Mouse (Mus musculus): Measurements from ENCODE around the gene Gm21762. TPM values are rescaled to one million over a fixed set of nuclear protein-coding genes. Genes with fewer than 3 reads are reported as not detected.
A peak's percentile ranks its signal among the peaks of the same experiment; 100 is the strongest.
"Not testable (repeated sequence)": the region's sequence is repeated elsewhere in the genome, so short reads cannot be mapped to it uniquely, and the experiment has no call there.

Gene Gm21762
- polyA plus RNA-seq (2017; shearing (Covaris generic)), result not detected

DNA sequence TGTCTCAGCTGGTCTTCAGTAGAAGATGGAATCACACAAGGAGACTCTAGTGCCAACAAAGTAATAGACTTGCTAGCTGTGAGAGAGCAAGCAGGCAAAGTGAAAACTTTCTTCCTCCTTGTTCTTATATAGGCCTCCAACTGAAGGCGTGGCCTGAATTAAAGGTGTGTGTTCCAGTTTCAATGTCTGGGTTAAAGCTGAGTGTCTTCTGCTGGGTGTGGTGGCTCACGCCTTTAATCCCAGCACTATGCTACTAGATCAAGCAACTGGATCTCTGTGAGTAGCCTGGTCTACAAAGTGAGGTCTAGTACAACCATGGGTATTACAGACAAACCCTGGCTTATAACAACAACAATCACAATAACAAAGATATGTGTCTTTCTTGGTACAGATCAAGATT is at the start of gene Gm21762:
Gm21762 (minus strand) TSS at position 101 of the 400 bp plus-strand sequence.
- not testable (repeated sequence) for ATAC-seq

DNA sequence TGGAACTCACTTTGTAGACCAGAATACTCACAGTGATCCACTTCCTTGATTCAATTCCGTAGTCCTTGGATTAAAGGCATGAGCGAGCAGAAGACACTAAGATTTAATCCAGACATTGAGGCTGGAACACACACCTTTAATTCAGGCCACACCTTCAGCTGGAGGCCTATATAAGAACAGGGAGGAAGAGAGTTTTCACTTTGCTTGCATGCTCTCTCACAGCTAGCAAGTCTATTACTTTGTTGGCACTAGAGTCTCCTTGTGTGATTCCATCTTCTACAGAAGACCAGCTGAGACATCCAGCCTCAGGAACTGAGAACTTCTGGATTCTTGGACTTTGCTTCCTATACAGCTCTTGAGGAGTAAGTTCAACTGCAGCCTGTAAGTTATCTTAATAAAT is 47.1 kb upstream of the Gm21762 start, which contains the start of gene AF067061:
AF067061 (plus strand) TSS at position 245 of the 400 bp plus-strand sequence.
- ATAC-seq, result not testable (repeated sequence)

DNA sequence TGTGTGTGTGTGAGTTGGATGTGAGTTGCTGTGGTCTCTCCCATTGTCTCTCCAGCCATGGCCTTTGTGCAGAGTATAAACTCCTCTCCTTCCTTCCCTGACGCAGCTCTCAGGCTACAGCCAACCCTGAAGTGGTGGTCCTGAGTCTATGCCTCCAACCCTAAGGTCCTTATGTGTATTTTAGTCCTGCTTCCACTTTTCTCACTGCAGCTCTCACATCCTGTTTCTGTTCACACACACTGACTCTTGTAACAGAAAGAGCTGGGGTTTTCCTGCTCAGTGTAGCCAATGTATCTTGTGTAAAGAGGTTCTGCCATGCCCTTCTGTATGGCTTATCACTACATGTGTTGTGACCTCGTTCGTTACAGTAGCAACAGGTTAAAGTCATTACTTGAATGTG is 44.0 kb upstream of the Gm21762 start:
- ATAC-seq, result peak; percentile 61

DNA sequence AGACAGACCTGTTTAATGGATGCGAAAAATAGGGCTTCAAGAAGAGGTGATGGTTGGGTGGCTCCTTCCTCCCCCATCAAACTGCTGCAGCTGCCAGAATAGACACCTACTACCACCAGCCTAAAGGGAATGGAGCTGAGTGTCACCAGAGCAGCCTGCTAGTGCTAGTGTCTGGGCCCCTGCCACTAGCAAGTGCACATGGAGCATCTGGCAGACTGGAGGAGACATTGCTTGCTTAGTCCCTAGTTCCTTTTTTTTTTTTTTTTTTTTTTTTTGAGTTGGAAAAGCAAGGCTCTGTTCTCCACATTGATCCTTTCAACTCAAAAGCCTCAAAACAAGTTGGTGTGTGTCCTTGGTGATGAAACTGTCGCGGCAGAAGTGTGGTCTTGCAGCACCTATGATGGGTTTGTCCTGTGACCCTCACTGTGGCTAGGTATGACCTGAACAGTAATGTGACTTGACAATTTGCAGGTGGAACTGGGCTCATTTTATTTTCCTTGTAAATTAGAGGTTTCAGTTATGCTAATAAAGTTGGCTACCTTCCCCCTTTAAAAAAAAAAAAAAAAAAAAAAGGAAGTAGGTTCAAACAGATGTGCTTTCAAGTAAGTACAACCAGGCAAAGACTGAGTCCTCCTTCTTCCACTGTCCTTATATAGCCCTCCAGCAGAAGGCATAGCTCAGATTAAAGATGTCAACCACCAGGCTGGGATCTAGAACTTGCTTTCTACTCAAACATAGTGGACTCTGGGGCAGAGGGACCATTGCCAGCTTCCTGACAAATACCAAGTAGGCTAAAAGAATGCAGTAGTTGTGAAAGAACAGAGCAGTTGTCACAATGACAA is 43.3 kb upstream of the Gm21762 start:
- ATAC-seq, result peak; percentile 41

DNA sequence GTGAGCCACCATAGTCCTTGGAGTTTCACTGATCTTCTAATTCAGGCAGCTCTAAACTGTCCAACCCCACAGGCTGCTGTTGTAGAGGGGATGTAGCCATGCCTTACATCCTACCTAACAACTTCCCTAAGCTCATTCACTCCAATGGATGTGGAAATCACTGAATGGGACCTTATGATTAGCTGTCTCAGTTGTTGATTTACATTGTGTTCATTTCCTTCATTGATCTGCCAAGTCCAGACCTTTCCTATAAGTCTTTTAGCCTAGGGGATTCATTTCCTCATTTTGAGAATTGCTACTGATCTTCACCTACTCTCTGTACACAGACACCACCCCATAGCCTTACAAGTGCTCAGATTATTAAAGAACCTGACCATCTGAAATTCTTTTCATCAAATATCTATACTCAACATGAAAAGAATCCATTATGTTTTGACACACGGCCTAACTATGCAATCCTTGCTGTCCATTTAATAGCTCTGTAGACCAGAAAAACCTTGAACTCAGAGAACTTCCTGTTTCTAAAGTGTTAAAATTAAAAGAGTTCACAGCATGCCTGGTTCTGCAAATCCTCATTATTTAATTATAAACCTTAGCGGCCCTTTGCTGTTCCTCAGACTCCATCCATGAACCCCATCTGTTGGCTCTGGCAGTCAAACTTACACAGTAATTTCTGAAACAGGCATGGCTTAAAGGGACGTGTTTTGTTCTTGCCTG is 35.6 kb upstream of the Gm21762 start:
- not testable (repeated sequence) for ATAC-seq

DNA sequence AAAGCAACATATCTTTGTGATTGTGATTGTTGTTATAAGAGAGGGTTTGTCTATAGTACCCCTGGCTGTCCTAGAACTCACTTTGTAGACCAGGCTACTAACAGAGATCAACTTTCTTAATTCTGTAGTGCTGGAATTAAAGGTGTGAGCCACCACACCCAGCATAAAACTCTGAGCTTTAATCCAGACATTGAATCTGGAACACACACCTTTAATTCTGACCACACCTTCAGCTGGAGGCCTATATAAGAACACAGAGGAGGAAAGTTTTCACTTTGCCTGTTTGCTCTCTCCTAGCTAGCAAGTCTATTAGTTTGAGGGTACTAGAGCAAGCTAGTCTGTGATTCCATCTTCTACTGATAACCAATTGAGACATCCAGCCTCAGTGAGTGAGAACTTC is 23.1 kb upstream of the Gm21762 start, which contains the start of gene Gm21731:
Gm21731 (plus strand) TSS at position 301 of the 400 bp plus-strand sequence.
- ATAC-seq, result not testable (repeated sequence)

DNA sequence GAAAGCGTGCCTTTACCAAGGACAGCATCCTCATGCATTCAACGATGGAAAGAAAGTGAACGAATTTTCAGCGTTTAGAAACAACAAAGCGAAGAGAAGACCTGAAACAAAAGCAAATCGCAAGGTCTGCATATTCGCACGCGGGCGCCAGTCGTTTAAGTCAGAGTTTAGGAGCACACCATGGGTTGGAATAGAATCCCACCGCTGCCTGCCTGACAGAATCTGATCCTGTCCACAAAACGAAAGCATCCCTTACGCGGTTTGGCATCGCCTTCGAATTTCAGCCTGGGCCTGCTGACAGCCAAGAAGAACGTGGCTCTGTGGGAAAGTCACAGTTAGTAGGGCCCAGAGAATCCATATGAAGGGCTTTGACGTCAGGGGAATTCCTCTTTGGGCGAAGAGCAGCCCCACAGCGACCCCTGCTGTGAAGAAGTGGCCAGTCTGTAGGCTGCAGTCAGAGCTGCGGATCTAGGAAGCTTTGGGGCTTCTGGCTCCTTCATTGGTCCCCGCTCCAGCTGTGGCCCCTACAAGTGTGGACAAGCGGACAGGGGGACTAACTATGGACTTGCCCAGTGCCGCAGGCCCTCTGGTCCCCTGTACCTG is 16.8 kb upstream of the Gm21762 start:
- ATAC-seq, result peak; percentile 71

DNA sequence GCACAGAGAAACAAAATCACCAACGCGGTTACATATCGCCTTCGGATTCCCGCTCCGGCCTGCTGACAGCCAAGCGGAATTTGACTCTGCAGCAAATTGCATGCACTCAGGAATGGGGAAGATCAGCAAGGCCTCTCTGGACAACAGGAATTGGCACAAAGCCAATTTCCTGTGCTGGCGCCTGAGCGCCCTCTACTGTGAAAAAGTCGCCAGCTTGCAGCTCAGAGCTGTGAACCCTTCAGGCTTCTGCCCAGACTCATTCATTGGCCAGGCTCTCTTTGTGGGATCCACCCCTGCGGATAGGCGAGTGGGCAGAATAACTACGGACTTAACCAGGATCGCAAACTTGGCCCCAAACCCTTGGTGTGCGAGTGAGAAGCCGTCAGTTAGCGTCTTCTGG is 16.1 kb upstream of the Gm21762 start:
- peak; percentile 65 for ATAC-seq

DNA sequence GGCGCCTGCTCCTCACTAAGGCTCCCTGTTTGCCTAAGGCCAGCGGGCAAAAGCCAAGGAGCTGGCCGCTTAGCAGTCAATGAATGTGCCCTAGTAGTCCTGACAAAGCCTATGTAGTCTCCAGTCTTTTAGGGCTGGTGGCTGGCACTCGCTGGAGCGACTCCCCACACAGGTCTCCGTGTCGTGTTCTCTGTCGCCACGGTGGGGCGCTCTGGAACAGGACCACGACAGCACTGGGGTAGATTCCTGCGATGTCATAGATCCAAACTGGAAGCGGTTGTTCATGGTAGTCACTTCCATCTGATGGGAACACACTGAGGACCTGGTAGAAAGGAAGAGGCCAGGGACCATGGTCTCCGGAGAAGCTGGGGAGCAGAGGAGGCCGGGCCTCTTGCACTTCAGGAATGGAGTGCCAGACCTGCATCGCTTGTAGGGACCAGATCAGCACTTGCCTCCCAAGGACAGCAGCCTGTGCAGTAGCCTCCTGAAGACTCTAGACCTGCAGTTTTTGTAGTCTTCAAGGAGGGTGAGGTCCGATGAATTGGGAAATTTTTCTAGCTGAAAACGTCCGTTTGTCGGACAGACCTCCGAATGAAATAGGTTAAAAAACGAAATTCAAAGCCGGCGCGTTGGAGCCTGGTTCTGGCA is 7.4 kb upstream of the Gm21762 start:
- not testable (repeated sequence) for ATAC-seq

DNA sequence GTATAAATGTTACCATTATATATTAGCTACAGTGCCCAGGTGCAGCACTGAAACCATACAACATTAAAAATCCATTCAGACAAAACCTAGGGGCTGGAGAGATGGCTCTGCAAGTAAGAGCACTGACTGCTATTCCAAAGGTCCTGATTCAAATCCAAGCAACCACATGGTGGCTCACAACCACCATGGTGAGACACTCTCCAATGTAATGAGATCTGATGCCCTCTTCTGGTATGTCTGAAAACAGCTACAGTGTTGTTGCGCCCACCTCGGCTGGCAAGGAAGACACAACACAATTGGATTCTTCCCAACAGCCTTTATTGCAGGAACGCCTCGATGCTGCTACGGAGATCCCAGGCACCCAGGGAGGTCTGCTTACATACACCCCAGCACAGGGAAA is 5.2 kb upstream of the Gm21762 start:
- peak; percentile 41 for ATAC-seq

DNA sequence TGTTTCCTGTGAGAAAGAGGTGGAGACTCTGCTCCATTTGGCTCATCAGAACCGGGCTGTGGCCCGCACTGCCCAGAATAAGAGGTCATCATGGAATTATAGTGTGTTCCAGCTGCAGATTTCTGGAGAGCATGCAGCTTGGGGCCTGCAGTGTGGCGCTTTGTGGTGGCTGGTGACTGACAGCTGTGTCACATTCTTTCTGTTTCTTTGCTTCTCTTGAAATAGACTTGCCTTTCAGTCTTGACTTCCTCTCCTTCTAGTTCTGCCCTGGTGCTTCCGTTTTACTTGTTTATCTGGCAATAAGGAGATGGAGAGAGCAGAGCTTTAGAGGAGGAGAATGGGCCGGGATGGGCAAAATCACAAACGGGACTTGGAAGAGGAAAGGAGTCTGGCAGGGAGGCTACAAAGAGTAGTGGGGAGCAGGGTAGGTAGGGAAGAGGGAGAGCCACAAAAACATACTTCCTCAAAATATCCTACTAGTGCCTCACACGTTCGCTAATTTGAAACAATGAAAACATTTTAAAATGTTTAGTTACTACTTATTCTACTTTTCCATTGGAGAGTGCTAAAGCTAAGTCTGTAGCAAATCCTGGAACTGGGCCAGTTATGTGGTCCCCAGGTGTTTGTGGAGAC is 19.4 kb downstream of the Gm21762 start:
- ATAC-seq, result not testable (repeated sequence)

DNA sequence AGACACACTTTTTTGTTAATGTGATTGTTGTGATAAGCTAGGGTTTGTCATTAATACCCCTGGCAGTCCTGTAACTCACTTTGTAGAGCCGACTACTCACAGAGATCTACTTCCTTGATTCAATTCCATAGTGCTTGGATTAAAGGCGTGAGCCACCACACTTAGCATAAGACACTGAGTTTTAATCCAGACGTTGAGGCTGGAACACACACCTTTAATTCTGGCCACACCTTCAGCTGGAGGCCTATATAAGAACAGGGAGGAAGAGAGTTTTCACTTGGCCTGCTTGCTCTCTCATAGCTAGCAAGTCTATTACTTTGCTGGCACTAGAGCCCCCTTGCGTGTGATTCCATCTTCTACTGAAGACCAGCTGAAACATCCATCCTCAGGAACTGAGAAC is 43.6 kb downstream of the Gm21762 start, which contains the start of gene Gm21818:
Gm21818 (plus strand) TSS at position 301 of the 400 bp plus-strand sequence.
- ATAC-seq, result not testable (repeated sequence)

DNA sequence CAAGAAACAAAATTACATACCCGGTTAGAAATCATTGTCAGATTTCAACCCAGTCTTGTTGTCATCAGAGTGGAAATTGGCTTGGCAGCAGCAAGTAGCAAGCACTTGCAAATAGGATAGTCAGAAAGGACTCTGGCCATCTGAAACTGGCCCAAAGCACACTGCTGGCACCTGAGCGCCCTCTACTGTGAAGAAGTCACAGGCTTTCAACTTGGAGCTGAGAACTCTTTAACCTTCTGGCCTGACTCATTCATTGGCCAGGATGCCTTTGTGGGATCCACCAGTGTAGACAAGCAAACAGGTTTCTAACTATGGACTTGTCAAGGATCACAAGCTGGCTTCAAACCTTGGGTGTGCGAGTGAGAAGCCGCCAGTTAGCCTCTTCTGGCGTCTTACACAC is 47.4 kb downstream of the Gm21762 start:
- ATAC-seq, result not testable (repeated sequence)

Other genes starting within 250 kb of the Gm21762 start
- not detected for gene Gm36079, start 188.9 kb downstream of the Gm21762 start, polyA plus RNA-seq (2017; shearing (Covaris generic))
- gene Gm21188, start 163.8 kb downstream of the Gm21762 start, polyA plus RNA-seq (2017; shearing (Covaris generic)), result under 1 TPM; 0.24 TPM
- not detected for gene Gm20767, start 75.7 kb downstream of the Gm21762 start, polyA plus RNA-seq (2017; shearing (Covaris generic))
- gene Gm21818, start 43.5 kb downstream of the Gm21762 start, polyA plus RNA-seq (2017; shearing (Covaris generic)), result not detected
- not detected for gene Gm21731, start 23.2 kb upstream of the Gm21762 start, polyA plus RNA-seq (2017; shearing (Covaris generic))
- not detected for gene AF067061, start 47.2 kb upstream of the Gm21762 start, polyA plus RNA-seq (2017; shearing (Covaris generic))
- 10 to 100 TPM; 77.1 to 89.5 TPM for gene BC147527, start 84.4 kb upstream of the Gm21762 start, polyA plus RNA-seq (2017; shearing (Covaris generic))
- not detected for gene Tcstv3, start 100.9 kb upstream of the Gm21762 start, polyA plus RNA-seq (2017; shearing (Covaris generic))